Mouse (Mus musculus) yolk sac, embryonic 10.5 days (tissue): ENCODE results near the gene Armh2.

ENCODE experiments used
- DNase-seq: peaks from one replicate; pipeline ENCODE4 v3.0.0-alpha.2; 2017; ENCODE audit warnings: low spot score

Armh2 gene

DNA sequence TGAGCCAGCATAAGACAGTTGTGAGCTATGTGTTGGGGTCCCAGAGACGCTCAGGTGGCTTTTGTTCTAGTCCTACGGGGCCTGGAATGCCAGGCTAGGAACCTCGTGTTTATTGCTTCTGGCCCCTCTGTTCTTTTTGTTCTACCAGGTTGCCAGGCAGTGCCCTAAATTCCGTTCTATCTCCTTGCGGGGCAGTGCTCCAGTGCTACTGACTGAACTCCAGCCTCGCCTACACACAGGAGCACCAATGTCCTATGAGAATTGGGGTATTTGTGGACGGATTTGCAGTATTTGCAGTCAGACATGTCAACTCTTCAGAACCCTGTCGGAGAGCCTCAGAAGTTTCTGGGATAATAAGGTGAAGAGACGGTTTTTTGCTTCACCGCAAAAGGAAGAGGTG is at the start of gene Armh2:
TSS of gene Armh2 (plus strand) at position 205 of the 400 bp plus-strand sequence.
- DNase-seq: no peak

DNA sequence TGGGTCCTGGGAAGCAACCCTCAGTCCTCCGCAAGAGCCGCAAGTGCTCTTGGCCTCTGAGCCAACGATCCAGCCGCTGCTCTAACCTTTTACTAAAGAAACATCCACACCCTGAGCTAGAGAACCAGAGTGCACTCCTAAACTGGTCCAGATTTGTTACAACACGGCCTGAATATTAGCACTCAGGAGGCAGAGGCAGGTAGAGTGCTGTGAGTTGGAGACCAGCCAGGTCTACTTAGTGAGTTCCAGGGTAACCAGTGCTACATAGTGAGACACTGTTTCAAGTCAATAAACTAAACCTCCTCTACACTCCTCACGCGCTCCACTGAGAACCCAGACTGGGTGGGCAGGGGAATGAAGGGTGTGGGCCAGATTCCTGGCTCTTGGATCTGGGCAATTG is 47.7 kb upstream of the Armh2 start:
- no peak for DNase-seq

DNA sequence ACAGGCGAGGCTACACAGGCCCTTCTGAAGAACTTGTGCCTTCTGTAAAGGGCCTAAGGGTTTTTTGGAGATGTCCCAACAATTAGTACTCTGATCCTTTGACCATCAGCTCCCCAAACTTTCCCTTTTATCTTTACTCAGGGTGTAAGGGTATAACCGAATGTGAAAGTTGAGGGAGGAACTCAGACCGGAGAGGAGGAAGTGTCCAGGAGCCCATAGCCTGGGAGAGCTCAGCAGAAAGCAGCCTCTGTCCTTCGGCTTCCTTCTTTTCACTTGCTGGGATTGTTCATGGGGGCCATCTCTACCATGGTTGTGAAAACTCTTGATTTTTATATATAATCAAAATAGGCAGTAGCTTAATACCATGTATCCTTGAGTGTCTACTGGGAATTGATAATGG is 42.3 kb upstream of the Armh2 start:
- DNase-seq: no peak

DNA sequence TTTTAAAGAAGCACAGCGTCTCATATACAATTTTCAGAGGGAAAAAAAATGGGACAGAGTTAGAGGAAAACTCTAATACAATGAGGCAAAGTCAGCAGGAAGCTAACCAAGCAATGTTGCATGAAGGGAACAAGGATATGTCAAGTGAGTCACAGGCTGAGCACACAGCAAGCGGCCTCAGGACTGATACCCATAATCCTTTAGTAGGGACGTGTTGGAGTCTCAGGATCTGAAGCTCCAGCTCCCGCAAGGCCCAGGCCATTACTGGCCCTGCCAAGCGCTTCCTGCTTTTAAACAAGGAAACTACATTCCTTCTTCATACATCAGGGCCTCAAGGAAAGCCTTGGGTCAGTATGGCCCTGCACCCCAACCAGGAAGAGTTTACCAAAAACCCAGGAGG is 38.9 kb upstream of the Armh2 start:
- no peak for DNase-seq

DNA sequence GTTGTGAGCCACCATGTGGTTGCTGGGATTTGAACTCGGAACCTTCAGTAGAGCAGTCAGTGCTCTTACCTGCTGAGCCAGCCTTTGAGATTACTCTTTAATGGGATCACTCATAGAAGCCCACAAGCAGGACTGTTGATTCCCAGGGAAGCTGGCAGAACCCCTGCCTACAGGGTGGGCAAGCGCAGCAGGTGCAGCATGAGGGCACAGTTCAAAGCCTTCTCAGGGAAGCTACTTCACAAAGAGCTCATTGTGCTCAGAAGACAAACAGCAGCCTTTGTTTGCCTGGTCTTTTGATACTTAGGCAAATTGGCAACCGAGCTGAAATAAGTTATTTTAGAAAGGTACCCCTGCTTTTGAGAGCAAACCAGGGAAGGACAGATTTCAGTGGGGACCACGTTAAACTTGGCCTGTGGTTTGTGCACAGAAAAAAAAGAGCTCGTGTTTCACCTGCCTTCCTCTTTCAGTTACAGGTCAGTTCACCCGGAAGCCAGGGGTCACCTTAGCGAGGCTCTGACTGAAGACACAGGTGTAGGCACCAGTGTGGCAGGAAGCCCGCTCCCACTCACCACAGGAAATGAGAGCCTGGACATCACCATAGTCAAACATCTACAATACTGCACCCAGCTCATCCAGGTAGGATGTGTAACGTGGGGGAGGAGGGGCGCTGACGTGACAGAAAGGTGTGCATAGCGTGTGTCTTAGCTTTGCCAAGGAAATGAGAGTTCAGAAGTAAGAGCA is 31.2 kb upstream of the Armh2 start:
- DNase-seq: no peak

DNA sequence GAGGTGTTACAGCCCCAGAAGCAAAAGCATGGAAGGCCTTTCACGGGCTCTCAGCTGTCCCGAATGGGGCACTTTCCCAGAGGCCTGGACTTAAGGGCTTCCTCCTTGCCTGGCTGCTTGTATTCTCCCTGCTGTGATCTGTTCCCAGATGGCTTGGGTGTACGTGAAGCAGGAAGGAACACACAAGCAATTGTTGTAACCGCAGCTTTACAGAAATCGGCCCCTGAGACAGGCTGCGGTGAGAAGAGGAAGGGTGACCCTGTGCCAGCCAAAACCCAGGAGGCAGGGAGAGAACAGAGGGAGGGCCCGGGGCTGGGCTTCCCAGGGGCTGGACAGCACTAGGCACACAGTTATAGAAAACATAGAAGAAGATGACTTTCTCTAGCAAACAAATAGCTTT is 30.1 kb upstream of the Armh2 start:
- DNase-seq: no peak

DNA sequence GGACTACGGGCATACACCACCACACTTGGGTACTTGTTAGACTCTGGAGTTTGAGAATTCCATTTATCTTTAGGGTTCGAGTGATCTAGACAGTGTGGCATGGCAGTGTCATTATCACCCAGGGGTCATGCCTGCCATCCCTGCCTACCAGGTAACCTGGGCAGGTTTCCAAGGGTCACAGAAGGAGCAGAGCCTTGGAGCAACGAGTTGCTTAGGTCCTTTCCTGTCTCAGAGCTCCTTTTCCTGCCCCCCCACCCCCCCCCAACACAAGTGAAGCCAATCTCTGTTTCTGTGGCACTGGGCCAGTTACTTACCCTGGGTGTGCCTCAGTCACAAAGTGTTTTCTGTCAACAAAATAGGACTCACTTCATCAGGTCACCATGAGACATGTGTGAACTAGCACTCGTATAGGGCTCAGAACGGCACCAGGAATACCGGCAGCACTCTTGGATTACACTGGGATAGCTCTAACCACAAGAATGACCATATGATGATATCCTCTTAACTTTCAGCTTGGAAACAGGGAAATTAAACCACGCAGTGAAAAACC is 28.4 kb upstream of the Armh2 start:
- no peak for DNase-seq

DNA sequence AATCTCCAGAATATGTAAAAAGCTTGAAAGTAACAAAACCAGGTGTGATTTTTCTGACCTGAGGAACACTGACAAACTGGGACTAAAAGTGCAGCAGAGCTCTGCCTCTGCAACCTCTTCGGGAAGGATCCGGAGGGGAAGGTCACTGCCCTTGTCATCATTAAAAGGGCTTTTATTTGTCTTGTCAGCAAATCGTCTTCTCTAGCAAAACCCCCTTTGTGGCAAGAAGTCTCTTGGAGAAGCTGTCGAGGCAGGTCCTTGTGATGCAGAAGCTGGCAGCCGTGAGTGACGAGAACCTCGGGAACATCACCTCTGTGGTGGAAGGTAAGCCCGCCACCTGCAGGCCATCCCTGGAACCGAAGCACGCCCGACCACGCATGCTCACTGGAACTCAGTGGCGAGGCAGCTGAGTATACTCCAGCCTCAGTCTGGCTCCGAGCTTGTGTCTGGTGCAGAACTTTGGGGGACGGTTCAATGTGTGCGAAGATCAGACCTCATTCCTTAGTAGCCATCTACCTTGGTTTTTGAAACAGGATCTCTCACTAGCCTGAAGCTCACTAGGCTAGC is 27.5 kb upstream of the Armh2 start:
- peak; percentile 79 for DNase-seq

DNA sequence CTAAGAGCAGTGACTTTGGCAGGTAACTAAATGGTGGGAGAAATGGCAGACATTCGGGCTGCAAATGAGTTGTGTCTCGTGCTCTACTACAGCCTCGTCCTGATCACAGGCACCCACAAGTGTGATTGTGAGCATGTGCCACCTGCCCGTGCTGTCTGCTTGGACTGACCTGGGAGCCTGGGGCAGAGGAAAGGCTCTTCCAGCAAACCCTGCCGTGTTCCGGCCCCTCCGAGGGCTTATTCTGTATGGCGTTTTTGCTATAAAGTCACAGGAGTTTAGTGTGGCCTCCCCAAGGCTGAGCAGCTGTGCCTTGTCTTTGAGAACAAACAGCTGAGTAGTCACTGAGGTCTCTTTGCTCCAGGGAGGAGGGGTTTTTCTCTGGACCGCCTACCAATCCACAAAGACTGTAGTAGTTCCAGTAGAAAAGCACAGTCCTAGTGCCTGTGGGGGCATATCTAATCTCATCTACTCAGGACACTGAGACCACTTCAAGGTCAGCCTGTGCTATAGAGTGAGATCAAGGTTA is 26.6 kb upstream of the Armh2 start:
- no peak for DNase-seq

DNA sequence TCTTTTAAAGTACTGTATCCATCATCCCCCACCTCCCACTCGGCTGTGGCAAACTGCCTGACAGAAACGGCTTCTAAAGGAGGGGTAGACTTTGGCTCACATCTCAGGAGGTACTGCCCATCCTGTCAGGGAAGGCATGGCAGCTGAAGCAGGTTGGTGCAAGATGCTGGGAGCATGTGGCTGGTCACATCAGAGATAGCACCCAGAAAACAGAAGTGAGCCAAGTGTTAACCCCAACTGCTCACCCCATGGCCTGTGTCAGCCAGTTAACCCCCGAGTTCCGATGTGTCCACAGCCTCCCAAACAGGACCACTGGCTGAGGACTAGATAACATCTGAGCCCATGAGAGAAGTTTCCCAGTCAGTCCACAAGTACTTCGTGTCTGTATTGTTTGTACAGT is 25.4 kb upstream of the Armh2 start:
- DNase-seq: no peak

DNA sequence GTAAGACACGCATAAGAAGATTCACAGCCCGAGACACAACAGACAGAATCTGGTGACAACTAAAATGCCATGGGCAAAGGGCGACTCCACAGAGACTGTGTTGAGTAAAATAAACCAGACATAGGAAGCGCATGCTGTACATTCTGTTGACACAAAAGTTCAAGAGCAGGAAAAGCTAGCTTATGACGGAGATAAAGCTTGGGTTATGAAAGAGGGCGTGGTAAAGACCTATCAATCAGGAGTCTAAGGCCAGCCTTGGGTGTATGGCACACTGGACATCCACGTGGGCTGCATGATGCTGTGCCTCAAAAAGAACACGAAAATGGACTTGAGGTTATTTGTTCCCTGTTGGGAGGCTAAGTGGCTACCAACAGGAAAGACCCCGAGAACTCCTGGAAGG is 24.6 kb upstream of the Armh2 start:
- no peak for DNase-seq

DNA sequence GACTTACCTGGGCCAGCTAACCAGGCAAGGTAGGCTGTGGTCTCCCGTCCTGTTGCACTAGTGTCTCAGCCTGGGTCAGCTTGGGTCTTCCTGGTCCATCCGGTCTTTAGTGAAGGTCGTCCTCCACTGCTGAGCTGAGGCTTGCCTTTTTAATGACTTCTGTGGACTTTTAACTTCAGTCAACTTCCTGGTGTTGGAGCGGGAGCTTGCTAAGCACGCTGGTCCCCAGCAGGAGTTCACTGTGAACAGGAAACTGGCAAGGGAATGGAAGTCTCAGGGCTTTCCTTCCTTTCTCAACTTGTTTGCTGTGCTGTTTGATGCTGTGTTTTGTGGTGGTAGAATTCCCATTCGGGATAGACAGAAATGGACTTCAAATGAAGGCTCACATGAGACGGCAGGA is 23.4 kb upstream of the Armh2 start:
- no peak for DNase-seq

DNA sequence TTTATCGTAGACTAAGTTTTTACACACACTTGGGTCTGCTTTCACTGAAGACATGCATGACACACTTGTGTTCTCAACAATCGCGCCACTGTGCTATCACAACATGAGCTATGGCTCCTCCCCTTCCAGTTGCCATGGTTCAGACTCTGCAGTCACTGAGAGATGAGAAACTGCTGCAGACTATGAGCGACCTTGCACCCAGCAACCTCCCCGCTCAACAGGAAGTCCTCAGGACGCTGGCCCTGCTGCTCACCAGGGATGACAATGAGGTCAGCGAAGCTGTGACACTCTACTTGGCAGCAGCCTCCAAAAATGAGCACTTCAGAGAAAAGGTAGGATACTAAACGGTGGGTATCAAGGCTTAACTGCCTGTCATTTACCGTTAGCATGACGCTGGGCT is 19.5 kb upstream of the Armh2 start:
- DNase-seq: no peak

DNA sequence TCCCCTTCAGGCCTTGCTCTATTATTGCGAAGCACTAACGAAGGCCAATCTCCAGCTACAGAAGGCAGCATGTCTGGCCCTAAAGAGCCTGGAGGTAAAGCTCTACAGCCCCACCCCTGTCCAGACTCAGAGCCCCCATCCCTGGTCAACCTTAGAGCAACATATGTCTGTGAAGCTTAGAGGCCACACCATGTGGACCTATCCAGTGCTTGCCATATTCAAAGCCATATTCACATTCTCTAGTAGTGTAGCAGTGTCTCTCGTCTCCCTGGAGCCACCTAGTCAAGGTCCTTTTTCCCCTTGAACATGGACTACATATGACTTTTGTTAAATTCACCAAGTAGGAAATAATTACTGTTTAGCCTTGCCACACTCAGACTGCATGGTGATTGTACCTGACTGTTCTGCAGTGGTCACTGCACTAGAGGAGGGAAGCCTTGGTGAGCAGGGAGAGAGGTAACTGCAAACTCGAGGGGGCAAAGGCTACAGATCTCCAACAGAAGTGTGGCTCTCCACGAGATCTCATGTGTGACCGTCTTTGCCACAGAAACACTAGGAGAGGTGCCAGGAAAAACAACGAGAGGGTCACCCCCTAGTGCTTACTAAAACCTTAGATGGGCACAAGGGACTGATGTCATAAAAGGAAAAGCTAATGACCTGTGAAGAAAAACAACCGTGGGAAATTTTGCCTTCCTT is 17.2 kb upstream of the Armh2 start:
- no peak for DNase-seq

DNA sequence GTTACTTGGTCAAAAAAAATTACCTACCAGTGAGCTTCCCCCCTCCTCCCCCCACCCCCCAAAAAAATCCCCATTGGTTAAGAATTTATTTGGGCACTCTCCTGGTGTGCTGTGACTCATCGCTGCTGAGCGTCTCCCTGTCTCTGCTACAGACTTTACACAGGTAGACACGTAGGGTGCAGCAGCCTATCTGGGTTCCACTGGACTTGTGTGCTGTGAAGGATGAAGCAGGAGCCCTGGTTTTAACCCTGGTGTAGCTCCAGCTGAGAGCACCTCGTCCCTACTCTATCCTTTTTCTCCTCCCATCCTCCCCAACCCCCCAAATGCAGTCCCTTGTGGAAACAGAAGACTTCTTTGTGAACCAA is 16.7 kb upstream of the Armh2 start:
- DNase-seq: no peak

DNA sequence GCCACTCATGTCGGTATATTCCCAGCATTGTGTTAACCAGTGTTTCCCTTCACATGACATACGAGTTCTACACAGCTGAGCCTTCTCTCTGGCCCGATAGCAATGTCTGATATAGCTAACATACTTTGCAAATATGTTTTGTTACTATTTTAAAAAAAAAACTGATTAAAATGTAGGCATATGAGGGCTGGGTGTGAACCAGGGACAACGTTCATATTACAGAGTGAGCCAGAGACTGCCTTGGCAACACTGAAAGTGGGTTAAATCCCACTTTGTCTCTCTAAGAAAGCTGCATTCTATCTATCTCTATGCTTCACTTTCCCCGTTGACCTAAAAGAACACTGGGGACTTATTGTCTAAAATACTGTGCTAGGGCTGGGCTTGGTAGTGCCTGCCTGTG is 11.9 kb upstream of the Armh2 start:
- no peak for DNase-seq

DNA sequence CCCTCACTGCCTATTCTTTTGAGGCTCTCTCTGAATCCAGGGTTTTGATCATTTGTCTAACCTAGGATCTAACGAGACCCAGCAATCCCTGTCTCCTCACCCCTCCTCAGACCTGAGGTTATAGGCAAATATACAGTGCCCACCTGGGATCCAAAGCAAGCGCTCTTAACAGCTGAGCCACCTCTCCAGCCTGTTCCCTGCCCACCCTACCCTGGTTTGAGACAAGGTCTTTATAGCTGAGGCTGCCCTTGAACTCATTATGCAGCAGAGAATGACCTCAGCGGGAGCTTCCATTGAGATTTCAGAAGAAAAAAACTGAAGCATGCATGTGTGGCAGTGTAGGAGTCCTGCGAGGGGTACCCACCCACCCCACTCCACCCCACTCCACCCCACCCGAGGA is 6.5 kb upstream of the Armh2 start:
- no peak for DNase-seq

DNA sequence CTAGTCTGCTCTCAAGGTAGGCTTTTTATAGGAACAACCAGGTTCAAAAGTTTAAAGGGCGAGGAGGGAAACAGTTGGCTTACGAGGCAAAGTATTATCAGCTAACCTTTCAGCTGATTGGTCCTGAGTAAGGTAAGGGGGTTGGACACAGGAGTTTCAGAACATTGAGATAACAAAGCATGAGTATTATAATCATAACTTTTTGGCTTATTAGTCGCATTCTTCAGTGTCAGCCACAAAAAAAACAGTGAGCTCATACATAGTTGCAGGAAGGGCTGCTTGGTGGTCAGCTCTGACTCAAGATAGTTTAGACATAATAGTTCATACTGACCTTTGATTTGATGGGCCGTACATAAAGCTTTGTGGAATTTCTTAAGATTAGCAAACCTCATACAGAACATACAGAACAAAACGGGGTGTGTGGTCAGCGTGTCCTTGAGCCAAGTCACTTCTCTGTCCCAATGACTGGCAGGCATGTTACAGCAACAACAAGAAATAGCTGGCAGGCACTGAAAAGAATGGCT is 5.4 kb upstream of the Armh2 start:
- no peak for DNase-seq

DNA sequence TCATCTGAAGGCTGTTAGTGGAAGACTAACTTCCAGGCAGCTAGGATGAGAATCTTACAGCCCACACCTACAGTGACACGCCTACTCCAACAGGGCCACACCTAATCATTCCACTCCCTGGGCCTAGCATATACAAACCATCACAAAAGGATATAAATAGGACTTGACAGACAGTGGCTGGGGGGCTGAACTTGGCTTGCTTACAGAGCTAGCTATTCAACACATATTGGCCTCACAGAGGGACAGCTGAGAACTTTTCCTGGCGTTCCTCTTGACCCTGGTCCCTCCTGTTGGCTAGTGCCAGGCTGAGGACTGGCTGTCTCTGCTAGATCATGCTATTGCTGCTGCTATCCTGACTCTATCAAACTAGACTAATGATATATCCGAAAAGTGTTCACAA is 6.8 kb downstream of the Armh2 start:
- DNase-seq: no peak

DNA sequence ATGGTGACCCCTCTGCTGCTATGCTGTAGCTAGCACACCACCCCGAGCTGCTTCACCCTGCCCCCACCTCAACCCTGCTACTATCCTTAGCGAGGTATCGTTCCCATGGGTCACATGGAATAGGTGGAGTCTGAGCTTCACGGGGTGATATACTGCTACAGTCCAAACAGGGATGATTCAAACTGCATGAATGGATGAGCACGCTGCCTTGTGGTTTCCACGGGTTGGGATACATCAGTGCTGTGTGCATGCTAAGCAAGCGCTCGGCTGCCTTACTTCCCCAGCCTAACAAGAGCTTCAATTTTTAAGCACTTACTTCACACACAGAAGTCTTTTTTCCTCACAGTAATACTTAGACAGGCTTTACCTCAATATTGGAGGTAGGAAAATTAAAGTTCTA is 9.8 kb downstream of the Armh2 start:
- no peak for DNase-seq

DNA sequence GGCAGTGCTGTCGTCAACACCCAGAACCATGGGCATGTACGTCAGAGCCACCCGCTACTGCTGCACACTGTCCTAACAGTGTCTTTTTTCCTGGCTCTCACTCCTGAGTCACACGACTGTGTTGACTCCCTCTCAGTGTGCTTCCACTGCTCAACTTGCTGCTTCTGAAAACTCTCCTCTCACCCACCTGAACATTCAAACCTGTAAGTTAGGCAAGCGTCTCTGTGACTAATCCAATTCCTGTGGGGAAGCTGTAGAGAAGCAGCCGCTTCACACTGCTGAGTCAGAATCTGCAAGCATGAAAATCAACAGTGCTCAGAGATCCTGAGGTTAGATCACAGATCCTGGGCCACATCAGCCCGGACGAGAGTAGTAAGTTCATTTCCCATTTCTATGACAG is 10.4 kb downstream of the Armh2 start:
- DNase-seq: no peak

DNA sequence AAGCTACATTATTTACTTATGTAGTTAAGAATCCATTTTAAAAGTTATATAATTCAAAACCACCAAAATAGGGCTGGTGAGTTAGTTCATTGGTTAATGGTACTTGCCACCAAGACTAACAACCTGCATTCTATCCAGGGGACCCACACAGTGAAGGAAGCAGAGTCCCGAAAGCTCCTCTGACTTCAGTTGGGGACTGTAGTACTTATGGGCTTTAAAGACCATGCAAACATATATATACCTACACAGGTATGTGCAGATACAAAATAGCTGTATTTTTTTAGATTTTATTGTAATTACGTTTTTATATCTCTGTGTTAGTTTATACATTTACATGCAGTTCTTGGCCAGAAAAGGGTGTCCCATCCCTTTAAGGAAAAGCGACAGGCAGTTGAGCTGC is 15.7 kb downstream of the Armh2 start:
- no peak for DNase-seq
